Mouse (Mus musculus) forebrain, postnatal 0 days (tissue): Measurements from ENCODE around the gene 2810408A11Rik. TPM values are rescaled to one million over a fixed set of nuclear protein-coding genes. Genes with fewer than 3 reads are reported as not detected.

Source experiments
- ATAC-seq: fragments of 200-750 bp; cut with Nextera tagmentation; 2 replicates; pipeline ENCODE4 v1.8.0; 2017; ENCODE audit warnings: mild to moderate bottlenecking, moderate library complexity
- DNase-seq: peaks from one replicate; pipeline ENCODE4 v3.0.0-alpha.2; 2015
- H3K27ac ChIP-seq: fragments of 300-500 bp; sonication (generic); 2 replicates; pipeline ENCODE4 v1.5.1; 2014; ENCODE audit warnings: low read depth, mild to moderate bottlenecking, antibody characterized with exemption, low read length, moderate library complexity, mixed read lengths
- H3K27me3 ChIP-seq: fragments of 300-500 bp; sonication (generic); 2 replicates; pipeline ENCODE4 v1.6.1; 2014; ENCODE audit warnings: mild to moderate bottlenecking, low read length, mixed read lengths; ENCODE audit not compliant: insufficient read depth
- H3K36me3 ChIP-seq: fragments of 300-500 bp; sonication (generic); 2 replicates; pipeline ENCODE4 v1.6.1; 2014; ENCODE audit warnings: mild to moderate bottlenecking, moderate library complexity; ENCODE audit not compliant: insufficient read depth
- H3K4me1 ChIP-seq: fragments of 300-500 bp; sonication (generic); 2 replicates; pipeline ENCODE4 v1.6.1; 2014; ENCODE audit warnings: antibody characterized with exemption; ENCODE audit not compliant: insufficient read depth
- H3K4me2 ChIP-seq: fragments of 300-500 bp; sonication (generic); 2 replicates; pipeline ENCODE4 v1.6.1; 2014; ENCODE audit warnings: low read depth, mild to moderate bottlenecking, moderate library complexity
- H3K4me3 ChIP-seq: fragments of 300-500 bp; sonication (generic); 2 replicates; pipeline ENCODE4 v1.5.1; 2014; ENCODE audit warnings: low read depth, low read length, mixed read lengths
- H3K9ac ChIP-seq: fragments of 300-500 bp; sonication (generic); 2 replicates; pipeline ENCODE4 v1.6.1; 2014; ENCODE audit warnings: mild to moderate bottlenecking
- H3K9me3 ChIP-seq: fragments of 300-500 bp; sonication (generic); 2 replicates; pipeline ENCODE4 v1.6.1; 2016; ENCODE audit warnings: low read length
- CTCF ChIP-seq: sonication (generic); IDR thresholded peaks from 2 replicates; pipeline ENCODE4 v1.5.1; 2016; ENCODE audit warnings: antibody characterized with exemption, control low read depth, low read depth
- WGBS: fragments of 180-500 bp; shearing (Covaris S2); extraction: QIAGEN DNeasy Blood & Tissue Kit; methylation state at CpG from one replicate; pipeline ENCODE4 v1.1.7; 2014; 5-methylcytosine and 5-hydroxymethylcytosine counted together
- polyA plus RNA-seq: library from polyadenylated mRNA; unstranded; fragments of >200 nt; fragmentation: Nextera tagmentation; extraction: Ambion mirVana; gene quantifications from 2 replicates; pipeline ENCODE4 v1.2.1, GENCODE M21; 2015
- total RNA-seq: library from RNA; depleted of rRNA; stranded (reverse); fragments of >200 nt; gene quantifications from 2 replicates; pipeline ENCODE4 v1.2.3, GENCODE M21; 2014

2810408A11Rik gene
- total and polyA plus RNA-seq, 2 experiments from 2014 or later = 10.5 to 11.4 TPM

GRCm38 (mm10) chr11:69858113-69858998 lies 42.4 kb downstream of the 2810408A11Rik start, which contains the start of gene Tnk1:
Gene Tnk1 (minus strand): TSS chr11:69858730.
- Histone ChIP-seq H3K27me3 (peaks cover 11% of the 10 kb centered on the region; the same call in 1 of the 2 replicates), H3K9me3 (no peaks in the 10 kb centered on the region), H3K4me1 (no peaks in the 10 kb centered on the region), H3K36me3 (no peaks in the 10 kb centered on the region), H3K9ac (no peak within 1 kb of the TSS), H3K4me2 (no peak within 1 kb of the TSS), H3K27ac (no peak within 1 kb of the TSS), H3K4me3 (no peak within 1 kb of the TSS)
- ATAC-seq (no peak), DNase-seq (no peak)
- WGBS = 22% methylated on average over 30 of the region's 30 CpGs
- no peak for TF ChIP-seq CTCF

- no peaks in the 10 kb centered on the region for H3K9me3 ChIP-seq
- no peak overlapping the region for H3K9ac ChIP-seq
- peaks cover 11% of the 10 kb centered on the region; the same call in 1 of the 2 replicates for H3K27me3 ChIP-seq
- no peaks in the 10 kb centered on the region for H3K4me1 ChIP-seq
- H3K27ac ChIP-seq = no peak overlapping the region
- no peak overlapping the region for H3K4me2 ChIP-seq
- peak; percentile 53 for TF ChIP-seq CTCF
- WGBS = 18% methylated on average over 16 of the region's 16 CpGs
- H3K36me3 ChIP-seq = peaks cover 20% of the 10 kb centered on the region
- H3K4me3 ChIP-seq = no peak overlapping the region
- DNase-seq = no peak
- peak; percentile 54 for ATAC-seq
Observed at GRCm38 (mm10) chr11:69855347-69855746, 45.4 kb downstream of the 2810408A11Rik start.

- no peak for TF ChIP-seq CTCF
- H3K9me3 ChIP-seq = no peaks in the 10 kb centered on the region
- 86% methylated on average over 10 of the region's 10 CpGs for WGBS
Observed at GRCm38 (mm10) chr11:69854680-69855079, 46.1 kb downstream of the 2810408A11Rik start.

GRCm38 (mm10) chr11:69853994-69854393 lies 46.8 kb downstream of the 2810408A11Rik start:
- H3K27ac ChIP-seq = no peak overlapping the region
- peaks cover 9% of the 10 kb centered on the region; the same call in 1 of the 2 replicates for H3K27me3 ChIP-seq
- TF ChIP-seq CTCF = no peak
- no peak overlapping the region for H3K4me3 ChIP-seq
- WGBS = 73% methylated on average over 7 of the region's 7 CpGs
- ATAC-seq (no peak), DNase-seq (no peak)
- H3K9me3 ChIP-seq = no peaks in the 10 kb centered on the region
- H3K36me3 ChIP-seq = peaks cover 33% of the 10 kb centered on the region
- no peaks in the 10 kb centered on the region for H3K4me1 ChIP-seq
- H3K9ac ChIP-seq = no peak overlapping the region
- H3K4me2 ChIP-seq = no peak overlapping the region

More at GRCm38 (mm10) chr11:69854680-69855079, 46.1 kb downstream of the 2810408A11Rik start:
- Histone ChIP-seq H3K9ac (no peak overlapping the region), H3K4me2 (no peak overlapping the region), H3K27ac (no peak overlapping the region), H3K4me1 (no peaks in the 10 kb centered on the region), H3K36me3 (peaks cover 26% of the 10 kb centered on the region), H3K4me3 (no peak overlapping the region), H3K27me3 (peaks cover 11% of the 10 kb centered on the region; the same call in 1 of the 2 replicates)
- ATAC-seq = no peak
- DNase-seq = no peak

GRCm38 (mm10) chr11:69850754-69851153 lies 50.0 kb downstream of the 2810408A11Rik start:
- Histone ChIP-seq H3K27me3 (no peaks in the 10 kb centered on the region), H3K36me3 (peaks cover 42% of the 10 kb centered on the region), H3K4me3 (no peak overlapping the region), H3K27ac (no peak overlapping the region), H3K9ac (no peak overlapping the region), H3K9me3 (no peaks in the 10 kb centered on the region), H3K4me1 (peaks cover 9% of the 10 kb centered on the region), H3K4me2 (no peak overlapping the region)
- no peak for ATAC-seq
- DNase-seq = no peak
- 70% methylated on average over 8 of the region's 8 CpGs for WGBS
- TF ChIP-seq CTCF = no peak

GRCm38 (mm10) chr11:69849884-69850283 lies 50.9 kb downstream of the 2810408A11Rik start:
- 92% methylated on average over 15 of the region's 15 CpGs for WGBS
- no peak for ATAC-seq
- no peak overlapping the region for H3K27ac ChIP-seq
- TF ChIP-seq CTCF = no peak
- DNase-seq = no peak
- H3K9ac ChIP-seq = no peak overlapping the region
- H3K36me3 ChIP-seq = peaks cover 42% of the 10 kb centered on the region
- peaks cover 11% of the 10 kb centered on the region for H3K4me1 ChIP-seq
- H3K9me3 ChIP-seq = no peaks in the 10 kb centered on the region
- H3K27me3 ChIP-seq = no peaks in the 10 kb centered on the region
- H3K4me3 ChIP-seq = no peak overlapping the region
- H3K4me2 ChIP-seq = no peak overlapping the region

- peaks cover 11% of the 10 kb centered on the region for H3K4me1 ChIP-seq
- H3K9me3 ChIP-seq = no peaks in the 10 kb centered on the region
- H3K27ac ChIP-seq = no peak overlapping the region
- H3K4me3 ChIP-seq = no peak overlapping the region
- no peak overlapping the region for H3K4me2 ChIP-seq
- 88% methylated on average over 9 of the region's 9 CpGs for WGBS
- no peak overlapping the region for H3K9ac ChIP-seq
- ATAC-seq = no peak
- no peak for DNase-seq
- no peaks in the 10 kb centered on the region for H3K27me3 ChIP-seq
- H3K36me3 ChIP-seq = peaks cover 42% of the 10 kb centered on the region
- TF ChIP-seq CTCF = no peak
Observed at GRCm38 (mm10) chr11:69849128-69849527, 51.7 kb downstream of the 2810408A11Rik start.
